Mouse (Mus musculus) liver, adult 2 months (tissue): ENCODE measurements around the gene Htr6. TPM values are rescaled to one million over a fixed set of nuclear protein-coding genes. Genes with fewer than 3 reads are reported as not detected.

Source experiments
- DNase-seq: peaks from one replicate; pipeline ENCODE4 v3.0.0-alpha.2; 2011; ENCODE audit warnings: low read depth, low spot score; ENCODE audit errors: extremely low read depth
- H3K27ac ChIP-seq: fragments of 200-500 bp; replicated peaks from 2 replicates; pipeline ENCODE4 v1.5.1; 2012; ENCODE audit warnings: low read depth, mild to moderate bottlenecking, control low read depth, inconsistent platforms, low read length; ENCODE audit not compliant: insufficient read depth
- H3K27me3 ChIP-seq: fragments of 200-500 bp; 2 replicates; pipeline ENCODE4 v1.6.1; 2012; ENCODE audit warnings: mild to moderate bottlenecking, moderate library complexity, low read length, inconsistent platforms; ENCODE audit not compliant: control insufficient read depth, insufficient read depth
- H3K36me3 ChIP-seq: fragments of 200-500 bp; 2 replicates; pipeline ENCODE4 v1.6.1; 2012; ENCODE audit warnings: low read length, inconsistent platforms; ENCODE audit not compliant: control insufficient read depth, insufficient read depth
- H3K4me1 ChIP-seq: fragments of 200-500 bp; 2 replicates; pipeline ENCODE4 v1.6.1; 2011; ENCODE audit warnings: low read length; ENCODE audit not compliant: control insufficient read depth, insufficient read depth
- H3K4me3 ChIP-seq: fragments of 200-500 bp; 2 replicates; pipeline ENCODE4 v1.5.1; 2011; ENCODE audit warnings: low read depth, mild to moderate bottlenecking, control low read depth, low read length, moderate library complexity; ENCODE audit not compliant: insufficient read depth
- H3K79me2 ChIP-seq: fragments of 200-500 bp; 2 replicates; pipeline ENCODE4 v1.6.1; 2012; ENCODE audit warnings: inconsistent platforms, mild to moderate bottlenecking, low read length, moderate library complexity; ENCODE audit not compliant: control insufficient read depth, insufficient read depth
- H3K9ac ChIP-seq: fragments of 200-500 bp; 2 replicates; pipeline ENCODE4 v1.6.1; 2012; ENCODE audit warnings: low read depth, mild to moderate bottlenecking, control low read depth, inconsistent platforms, low read length
- CTCF ChIP-seq: fragments of 200-500 bp; IDR thresholded peaks from 2 replicates; pipeline ENCODE4 v1.5.1; 2011; ENCODE audit warnings: low read depth, low read length, control low read depth
- POLR2A ChIP-seq: fragments of 200-500 bp; IDR thresholded peaks from 2 replicates; pipeline ENCODE4 v1.6.1; 2011; ENCODE audit warnings: low read length, control low read depth; ENCODE audit not compliant: insufficient read depth; ENCODE audit errors: extremely low read depth
- WGBS: fragments of 180-500 bp; shearing (Covaris S2); methylation state at CpG from one replicate; pipeline ENCODE4 v1.1.7; 2018; 5-methylcytosine and 5-hydroxymethylcytosine counted together
- polyA plus RNA-seq: library from polyadenylated mRNA; depleted of rRNA; stranded (reverse); fragments of >200 nt; gene quantifications from 2 replicates; pipeline ENCODE4 v1.2.3, GENCODE M21; 2012
- total RNA-seq: library from RNA; depleted of rRNA; stranded (reverse); fragments of >200 nt; gene quantifications from 2 replicates; pipeline ENCODE4 v1.2.3, GENCODE M21; 2014

Gene Htr6
- total and polyA plus RNA-seq, 2 experiments, result not detected

- no peaks in the 10 kb centered on the region for H3K27me3 ChIP-seq
- no peak for DNase-seq
- H3K4me3 ChIP-seq, result no peak overlapping the region
- no peaks in the 10 kb centered on the region for H3K36me3 ChIP-seq
- peaks cover 21% of the 10 kb centered on the region for H3K4me1 ChIP-seq
- H3K79me2 ChIP-seq, result peaks cover 54% of the 10 kb centered on the region
- H3K27ac ChIP-seq, result no peak overlapping the region
- H3K9ac ChIP-seq, result no peak overlapping the region
- 95% methylated on average over 5 of the region's 5 CpGs for WGBS
- TF ChIP-seq CTCF (peak; percentile 26; the same call in 1 of the 2 replicates), POLR2A (no peak)
Observed at GRCm38 (mm10) chr4:139115721-139116120, 40.4 kb upstream of the Htr6 start.

GRCm38 (mm10) chr4:139112482-139112881 lies 37.1 kb upstream of the Htr6 start:
- Histone ChIP-seq H3K4me1 (peaks cover 24% of the 10 kb centered on the region), H3K4me3 (no peak overlapping the region), H3K36me3 (no peaks in the 10 kb centered on the region), H3K9ac (no peak overlapping the region), H3K27me3 (no peaks in the 10 kb centered on the region), H3K27ac (no peak overlapping the region), H3K79me2 (peaks cover 51% of the 10 kb centered on the region)
- peak; percentile 54 for DNase-seq
- TF ChIP-seq POLR2A (no peak), CTCF (no peak)
- WGBS, result 22% methylated on average over 3 of the region's 3 CpGs

DNA sequence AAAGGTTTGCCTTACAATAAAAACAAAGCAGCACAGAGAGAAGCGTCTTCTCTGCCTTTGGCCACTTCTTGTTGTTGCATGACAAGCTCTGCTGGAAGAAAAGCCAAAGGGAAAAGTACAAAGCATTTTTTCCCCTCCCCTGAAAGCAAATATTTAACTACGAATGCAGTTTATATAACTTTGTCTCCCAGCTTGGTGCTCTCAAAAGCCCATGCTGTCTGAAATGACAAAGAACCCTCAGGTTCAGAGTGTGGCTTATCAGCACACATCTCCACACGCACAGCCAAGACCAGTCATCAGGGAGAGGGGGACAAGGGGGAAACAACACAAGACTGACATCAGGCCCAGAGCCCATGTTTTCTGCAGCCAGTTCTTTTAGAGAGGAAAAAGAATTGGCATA lies 36.1 kb upstream of the Htr6 start:
- Histone ChIP-seq H3K27me3 (no peaks in the 10 kb centered on the region), H3K4me3 (no peak overlapping the region; the same call in 1 of the 2 replicates), H3K36me3 (no peaks in the 10 kb centered on the region), H3K4me1 (peaks cover 21% of the 10 kb centered on the region), H3K27ac (peak overlapping the region; percentile 86), H3K9ac (peak overlapping the region; percentile 22), H3K79me2 (peaks cover 49% of the 10 kb centered on the region)
- WGBS, result 17% methylated on average over 3 of the region's 3 CpGs
- TF ChIP-seq CTCF, result no peak
- TF ChIP-seq POLR2A, result no peak
- peak; percentile 86 for DNase-seq

- DNase-seq, result peak; percentile 48
- Histone ChIP-seq H3K9ac (no peak overlapping the region; the same call in 1 of the 2 replicates), H3K4me3 (no peak overlapping the region), H3K27ac (peak overlapping the region; percentile 81), H3K36me3 (no peaks in the 10 kb centered on the region), H3K4me1 (peaks cover 21% of the 10 kb centered on the region), H3K79me2 (peaks cover 49% of the 10 kb centered on the region), H3K27me3 (no peaks in the 10 kb centered on the region)
- no peak for TF ChIP-seq CTCF
- TF ChIP-seq POLR2A, result no peak
- WGBS, result 39% methylated on average over 3 of the region's 3 CpGs
Observed at GRCm38 (mm10) chr4:139110858-139111257, 35.5 kb upstream of the Htr6 start.

- TF ChIP-seq CTCF (no peak), POLR2A (no peak)
- Histone ChIP-seq H3K79me2 (peaks cover 29% of the 10 kb centered on the region), H3K4me1 (peaks cover 6% of the 10 kb centered on the region), H3K9ac (no peak overlapping the region), H3K27me3 (no peaks in the 10 kb centered on the region), H3K4me3 (no peak overlapping the region), H3K36me3 (peaks cover 12% of the 10 kb centered on the region; the same call in 1 of the 2 replicates), H3K27ac (no peak overlapping the region)
- WGBS, result 95% methylated on average over 1 of the region's 1 CpGs
- DNase-seq, result no peak
Observed at GRCm38 (mm10) chr4:139105453-139105852, 30.1 kb upstream of the Htr6 start.

- Histone ChIP-seq H3K27ac (no peak overlapping the region), H3K36me3 (peaks cover 12% of the 10 kb centered on the region; the same call in 1 of the 2 replicates), H3K4me3 (no peak overlapping the region), H3K27me3 (no peaks in the 10 kb centered on the region), H3K9ac (no peak overlapping the region), H3K79me2 (peaks cover 4% of the 10 kb centered on the region; the same call in 1 of the 2 replicates), H3K4me1 (no peaks in the 10 kb centered on the region)
- 89% methylated on average over 6 of the region's 6 CpGs for WGBS
- no peak for TF ChIP-seq POLR2A
- DNase-seq, result no peak
Observed at GRCm38 (mm10) chr4:139101546-139101945, 26.2 kb upstream of the Htr6 start.
